Mouse (Mus musculus) layer of hippocampus, postnatal 10 days (tissue): ENCODE data around the gene Mx1. TPM values are rescaled to one million over a fixed set of nuclear protein-coding genes. Genes with fewer than 3 reads are reported as not detected.

Experiments
- total RNA-seq, 2 experiments: library from RNA; stranded (reverse); gene quantifications; 2 replicates each; pipeline ENCODE4 v1.2.3; 2021

Mx1 gene
- total RNA-seq, 2 experiments from 2014 or later = 1.2 to 1.4 TPM

Other genes starting within 250 kb of the Mx1 start
- 1 to 10 TPM; 3.6 to 5.1 TPM for gene Bace2, start 106.2 kb downstream of the Mx1 start, total RNA-seq
- not detected for gene Fam3b, start 51.9 kb upstream of the Mx1 start, total RNA-seq
- under 1 TPM in 1 of 2 experiments, not detected in 1; 0.27 TPM for gene Tmprss2, start 148.3 kb upstream of the Mx1 start, total RNA-seq